Mouse (Mus musculus): Measurements from ENCODE around the gene Slc36a1. TPM values are rescaled to one million over a fixed set of nuclear protein-coding genes. Genes with fewer than 3 reads are reported as not detected.

Gene Slc36a1
- polyA plus RNA-seq, 1 experiment from 2014 or later = 3.7 TPM

DNA sequence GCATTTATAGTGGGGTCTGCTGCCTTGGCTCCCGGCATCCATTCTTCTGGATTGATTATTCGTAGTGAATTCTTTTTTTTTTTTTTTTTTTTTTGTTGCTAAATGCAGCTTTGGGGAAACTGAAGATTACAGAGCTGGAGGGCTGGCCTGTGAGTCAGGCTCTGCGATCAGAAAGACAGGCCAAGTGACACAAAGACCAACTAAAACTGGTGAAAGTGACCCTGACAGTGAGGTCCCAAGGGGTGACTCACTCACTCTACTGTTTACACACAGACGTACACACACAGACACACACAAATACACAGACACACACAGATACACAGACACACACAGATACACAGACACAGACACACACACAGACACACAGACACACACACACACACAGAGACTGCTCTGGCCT lies 33.6 kb upstream of the Slc36a1 start:
- Histone ChIP-seq H3K27ac (ENCODE audit: low read length) (no peak overlapping the region), H3K9ac (ENCODE audit: low read depth, low read length) (no peak overlapping the region), H3K27me3 (ENCODE audit: control insufficient read depth, insufficient read depth, low read depth, low read length) (no peaks in the 10 kb centered on the region), H3K9me3 (replicated peaks; ENCODE audit: control insufficient read depth, low read length, poor library complexity, severe bottlenecking) (no peaks in the 10 kb centered on the region), H3K36me3 (ENCODE audit: control insufficient read depth, insufficient read depth, low read length) (no peaks in the 10 kb centered on the region), H3K4me3 (ENCODE audit: low read depth, low read length) (no peak overlapping the region), H3K4me1 (ENCODE audit: control insufficient read depth, insufficient read depth, low read length) (no peaks in the 10 kb centered on the region), H3K4me2 (ENCODE audit: low read length) (no peak overlapping the region)
- no peak for ATAC-seq
- 75% methylated on average over 4 of the region's 4 CpGs for WGBS

DNA sequence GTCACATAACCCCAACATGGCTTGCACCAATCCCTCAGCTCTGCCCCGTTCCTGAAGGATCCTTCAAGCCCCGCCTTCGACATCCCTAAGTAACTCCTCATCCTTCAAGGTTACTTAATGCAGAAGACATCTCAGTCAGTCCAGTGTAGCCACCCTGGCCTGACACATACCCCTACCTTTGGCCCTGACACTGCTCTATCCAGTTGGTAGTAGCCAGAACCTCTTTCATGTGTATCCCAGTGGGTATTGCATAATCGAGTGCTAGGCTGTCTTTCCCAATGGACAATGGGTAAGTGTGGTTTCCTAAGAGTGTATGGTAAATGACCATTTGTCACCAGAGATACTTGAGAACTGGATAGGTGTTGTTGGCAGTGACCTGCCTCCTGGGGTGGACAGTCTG lies 25.3 kb upstream of the Slc36a1 start:
- no peak overlapping the region for H3K9ac ChIP-seq (ENCODE audit: low read depth, low read length)
- WGBS = 89% methylated on average over 4 of the region's 4 CpGs
- no peaks in the 10 kb centered on the region for H3K4me1 ChIP-seq (ENCODE audit: control insufficient read depth, insufficient read depth, low read length)
- no peak for ATAC-seq
- H3K36me3 ChIP-seq (ENCODE audit: control insufficient read depth, insufficient read depth, low read length) = no peaks in the 10 kb centered on the region
- no peak overlapping the region for H3K4me2 ChIP-seq (ENCODE audit: low read length)
- H3K27me3 ChIP-seq (ENCODE audit: control insufficient read depth, insufficient read depth, low read depth, low read length) = no peaks in the 10 kb centered on the region
- no peak overlapping the region for H3K27ac ChIP-seq (ENCODE audit: low read length)
- no peak overlapping the region for H3K4me3 ChIP-seq (ENCODE audit: low read depth, low read length)
- H3K9me3 ChIP-seq (replicated peaks; ENCODE audit: control insufficient read depth, low read length, poor library complexity, severe bottlenecking) = no peaks in the 10 kb centered on the region

DNA sequence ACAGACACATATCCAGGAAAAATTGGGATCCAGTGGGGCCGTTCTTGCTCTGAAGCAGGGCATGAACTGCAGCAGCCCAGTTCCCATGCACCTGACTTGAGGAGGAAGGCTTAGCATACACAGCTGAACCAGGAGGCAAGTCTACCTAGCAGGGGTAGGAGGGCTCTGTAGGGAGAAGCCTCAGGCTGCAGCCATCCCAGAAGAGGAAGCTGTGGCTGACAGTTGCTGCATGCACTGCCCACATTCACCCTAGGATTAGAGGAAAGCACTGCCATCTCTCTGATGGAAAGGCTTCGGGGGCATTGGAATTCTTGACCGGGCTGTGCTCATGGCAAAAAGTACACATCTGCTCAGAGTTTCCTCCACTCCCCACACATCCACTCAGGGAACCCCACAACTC lies 24.3 kb upstream of the Slc36a1 start:
- no peaks in the 10 kb centered on the region for H3K36me3 ChIP-seq (ENCODE audit: control insufficient read depth, insufficient read depth, low read length)
- no peak for ATAC-seq
- no peak overlapping the region for H3K27ac ChIP-seq (ENCODE audit: low read length)
- no peak overlapping the region for H3K9ac ChIP-seq (ENCODE audit: low read depth, low read length)
- H3K9me3 ChIP-seq (replicated peaks; ENCODE audit: control insufficient read depth, low read length, poor library complexity, severe bottlenecking) = no peaks in the 10 kb centered on the region
- H3K4me2 ChIP-seq (ENCODE audit: low read length) = no peak overlapping the region
- H3K27me3 ChIP-seq (ENCODE audit: control insufficient read depth, insufficient read depth, low read depth, low read length) = no peaks in the 10 kb centered on the region
- 89% methylated on average over 3 of the region's 3 CpGs for WGBS
- no peaks in the 10 kb centered on the region for H3K4me1 ChIP-seq (ENCODE audit: control insufficient read depth, insufficient read depth, low read length)
- H3K4me3 ChIP-seq (ENCODE audit: low read depth, low read length) = no peak overlapping the region

DNA sequence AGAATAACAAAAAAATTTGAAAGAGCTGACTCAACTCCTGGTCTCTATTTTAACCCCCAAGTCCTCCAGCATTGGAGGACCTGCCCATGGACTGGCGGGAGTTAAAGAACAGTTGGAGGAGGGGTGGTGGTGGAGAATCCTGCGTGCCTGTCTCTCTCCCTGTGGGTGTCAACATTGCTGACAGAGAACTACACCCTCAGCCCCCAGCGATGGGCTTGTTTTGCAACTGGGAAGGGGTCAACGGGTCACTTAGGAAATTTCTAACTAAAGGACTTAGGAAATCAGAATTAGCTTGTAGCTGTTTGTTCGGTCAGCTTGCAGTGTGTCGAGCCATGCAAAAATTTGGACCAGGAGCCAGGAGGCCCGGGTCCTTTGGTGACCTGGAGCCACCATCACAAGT lies 21.0 kb upstream of the Slc36a1 start:
- Histone ChIP-seq H3K9ac (ENCODE audit: low read depth, low read length) (no peak overlapping the region), H3K27ac (ENCODE audit: low read length) (no peak overlapping the region), H3K4me2 (ENCODE audit: low read length) (no peak overlapping the region), H3K27me3 (ENCODE audit: control insufficient read depth, insufficient read depth, low read depth, low read length) (no peaks in the 10 kb centered on the region), H3K36me3 (ENCODE audit: control insufficient read depth, insufficient read depth, low read length) (no peaks in the 10 kb centered on the region), H3K9me3 (replicated peaks; ENCODE audit: control insufficient read depth, low read length, poor library complexity, severe bottlenecking) (no peaks in the 10 kb centered on the region), H3K4me1 (ENCODE audit: control insufficient read depth, insufficient read depth, low read length) (no peaks in the 10 kb centered on the region), H3K4me3 (ENCODE audit: low read depth, low read length) (no peak overlapping the region)
- ATAC-seq = no peak
- 71% methylated on average over 7 of the region's 7 CpGs for WGBS

DNA sequence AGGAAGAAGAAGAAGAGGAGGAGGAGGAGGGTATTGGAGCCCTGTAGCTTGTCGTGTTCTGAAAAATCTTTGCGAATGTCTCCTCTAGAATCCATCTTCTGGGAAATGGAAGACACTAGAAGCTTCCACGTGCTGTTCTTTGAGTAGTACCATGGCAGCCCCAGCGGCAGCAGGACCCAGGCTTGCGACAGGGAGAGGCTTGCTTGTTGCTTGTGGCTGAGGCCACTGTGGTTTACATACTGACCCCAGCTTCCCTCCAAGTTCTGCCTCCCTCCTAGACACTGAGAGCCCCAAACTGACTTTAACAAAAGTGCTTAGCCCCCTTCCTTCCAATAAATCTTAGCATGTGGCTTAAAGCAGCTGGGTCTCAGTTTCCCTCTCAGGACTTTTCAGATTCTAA lies 19.9 kb upstream of the Slc36a1 start:
- Histone ChIP-seq H3K36me3 (ENCODE audit: control insufficient read depth, insufficient read depth, low read length) (no peaks in the 10 kb centered on the region), H3K4me1 (ENCODE audit: control insufficient read depth, insufficient read depth, low read length) (no peaks in the 10 kb centered on the region), H3K27me3 (ENCODE audit: control insufficient read depth, insufficient read depth, low read depth, low read length) (no peaks in the 10 kb centered on the region), H3K9ac (ENCODE audit: low read depth, low read length) (no peak overlapping the region), H3K4me2 (ENCODE audit: low read length) (no peak overlapping the region), H3K27ac (ENCODE audit: low read length) (no peak overlapping the region), H3K4me3 (ENCODE audit: low read depth, low read length) (no peak overlapping the region), H3K9me3 (replicated peaks; ENCODE audit: control insufficient read depth, low read length, poor library complexity, severe bottlenecking) (no peaks in the 10 kb centered on the region)
- no peak for ATAC-seq
- WGBS = 95% methylated on average over 5 of the region's 5 CpGs

DNA sequence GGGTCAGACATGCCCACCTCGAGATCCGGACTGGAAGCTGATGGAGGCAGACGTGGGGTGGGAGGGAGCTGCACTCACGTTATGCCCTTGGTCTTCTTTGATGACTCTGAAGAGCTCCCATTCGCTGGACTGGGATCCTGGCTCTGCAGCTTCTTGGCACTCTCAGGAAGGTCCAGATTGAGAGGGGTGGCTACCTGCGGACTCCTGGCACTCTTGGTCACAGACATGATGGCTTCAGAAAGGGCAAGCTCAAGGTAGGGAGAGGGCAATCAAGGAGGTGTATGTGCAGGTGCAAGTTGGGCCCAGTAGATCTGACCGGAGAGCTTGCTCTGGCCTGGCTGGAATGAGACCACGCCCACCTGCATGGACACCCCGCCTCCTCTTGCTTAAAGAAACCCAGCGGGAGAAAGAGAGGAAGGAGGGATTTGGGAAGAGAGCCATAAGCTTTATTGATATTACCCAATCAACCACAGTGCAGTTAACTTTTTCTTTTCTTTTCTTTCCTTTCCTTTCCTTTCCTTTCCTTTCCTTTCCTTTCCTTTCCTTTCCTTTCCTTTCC lies 19.3 kb upstream of the Slc36a1 start, which contains the start of gene Slc36a2:
TSS of gene Slc36a2 (minus strand) at position 345 of the 559 bp plus-strand sequence.
- Histone ChIP-seq H3K4me2 (ENCODE audit: low read length) (no peak within 1 kb of the TSS), H3K9me3 (replicated peaks; ENCODE audit: control insufficient read depth, low read length, poor library complexity, severe bottlenecking) (no peaks in the 10 kb centered on the region), H3K27me3 (ENCODE audit: control insufficient read depth, insufficient read depth, low read depth, low read length) (no peaks in the 10 kb centered on the region), H3K9ac (ENCODE audit: low read depth, low read length) (no peak within 1 kb of the TSS), H3K36me3 (ENCODE audit: control insufficient read depth, insufficient read depth, low read length) (no peaks in the 10 kb centered on the region), H3K4me1 (ENCODE audit: control insufficient read depth, insufficient read depth, low read length) (no peaks in the 10 kb centered on the region), H3K27ac (ENCODE audit: low read length) (no peak within 1 kb of the TSS), H3K4me3 (ENCODE audit: low read depth, low read length) (no peak within 1 kb of the TSS)
- 24% methylated on average over 10 of the region's 10 CpGs for WGBS
- ATAC-seq = no peak

DNA sequence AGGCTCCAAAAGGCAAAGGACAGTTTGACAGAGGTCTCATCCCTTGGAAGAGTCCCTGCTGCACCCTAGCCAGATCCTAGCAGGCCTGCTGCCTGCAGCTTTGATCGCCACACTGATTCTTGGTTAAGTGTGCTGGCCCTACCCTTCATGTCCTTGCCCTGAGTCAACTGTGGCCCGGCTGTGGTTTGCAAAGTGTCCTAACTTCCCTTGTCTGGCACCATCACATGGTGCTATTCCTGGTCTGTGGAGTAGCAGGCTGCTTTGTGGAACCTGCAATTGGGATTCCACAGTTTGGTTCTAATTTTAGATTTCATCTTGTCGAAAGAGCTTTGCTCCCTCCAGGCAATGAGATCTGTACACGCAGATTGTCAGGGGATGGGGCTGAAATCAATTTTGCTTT lies 16.9 kb upstream of the Slc36a1 start:
- Histone ChIP-seq H3K27ac (ENCODE audit: low read length) (no peak overlapping the region), H3K36me3 (ENCODE audit: control insufficient read depth, insufficient read depth, low read length) (no peaks in the 10 kb centered on the region), H3K9ac (ENCODE audit: low read depth, low read length) (no peak overlapping the region), H3K4me3 (ENCODE audit: low read depth, low read length) (no peak overlapping the region), H3K9me3 (replicated peaks; ENCODE audit: control insufficient read depth, low read length, poor library complexity, severe bottlenecking) (no peaks in the 10 kb centered on the region), H3K4me2 (ENCODE audit: low read length) (no peak overlapping the region), H3K27me3 (ENCODE audit: control insufficient read depth, insufficient read depth, low read depth, low read length) (no peaks in the 10 kb centered on the region), H3K4me1 (ENCODE audit: control insufficient read depth, insufficient read depth, low read length) (no peaks in the 10 kb centered on the region)
- 85% methylated on average over 4 of the region's 4 CpGs for WGBS
- ATAC-seq = no peak

DNA sequence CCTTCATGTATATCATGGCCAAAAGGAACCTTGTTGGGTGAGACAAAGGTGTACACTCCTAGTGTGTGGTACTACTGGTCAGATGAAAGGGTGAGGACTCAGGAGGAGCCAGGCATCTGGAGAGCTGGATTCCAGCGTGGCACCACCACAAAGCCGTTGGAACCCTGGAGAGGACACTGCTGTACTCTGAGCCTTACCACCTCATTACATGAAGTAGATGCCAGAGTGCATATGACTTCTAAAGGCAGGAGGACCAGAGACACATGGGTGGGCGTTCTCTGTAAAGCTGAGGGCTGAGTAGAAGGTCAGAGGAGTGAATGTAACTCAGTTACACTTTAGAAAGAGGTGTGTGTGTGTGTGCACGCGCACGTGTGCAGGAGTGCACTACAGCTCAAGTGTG lies 16.4 kb upstream of the Slc36a1 start:
- 80% methylated on average over 6 of the region's 6 CpGs for WGBS
- Histone ChIP-seq H3K4me3 (ENCODE audit: low read depth, low read length) (no peak overlapping the region), H3K36me3 (ENCODE audit: control insufficient read depth, insufficient read depth, low read length) (no peaks in the 10 kb centered on the region), H3K9ac (ENCODE audit: low read depth, low read length) (no peak overlapping the region), H3K9me3 (replicated peaks; ENCODE audit: control insufficient read depth, low read length, poor library complexity, severe bottlenecking) (no peaks in the 10 kb centered on the region), H3K4me2 (ENCODE audit: low read length) (no peak overlapping the region), H3K27ac (ENCODE audit: low read length) (no peak overlapping the region), H3K4me1 (ENCODE audit: control insufficient read depth, insufficient read depth, low read length) (no peaks in the 10 kb centered on the region), H3K27me3 (ENCODE audit: control insufficient read depth, insufficient read depth, low read depth, low read length) (no peaks in the 10 kb centered on the region)
- ATAC-seq = no peak

DNA sequence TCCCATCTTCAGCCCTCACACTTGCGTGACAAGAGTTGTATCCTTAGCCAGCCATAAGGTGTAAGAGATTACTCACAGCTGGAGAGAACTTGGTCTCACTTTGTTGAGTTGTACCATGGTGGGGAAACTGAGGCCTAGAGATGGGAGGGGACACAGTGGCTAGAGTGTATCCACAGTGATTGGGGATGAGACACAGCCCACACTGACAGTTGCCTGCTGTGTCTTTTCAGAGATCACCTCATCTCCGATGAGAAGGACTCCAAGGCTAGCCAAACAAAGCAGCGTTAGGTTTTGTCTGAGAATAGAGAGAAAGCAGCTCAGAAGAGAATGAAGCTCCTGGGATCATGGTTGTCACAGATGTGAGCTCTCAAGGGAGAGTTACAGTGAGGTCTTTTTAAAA lies 13.9 kb upstream of the Slc36a1 start:
- no peak overlapping the region for H3K9ac ChIP-seq (ENCODE audit: low read depth, low read length)
- H3K4me1 ChIP-seq (ENCODE audit: control insufficient read depth, insufficient read depth, low read length) = no peaks in the 10 kb centered on the region
- H3K9me3 ChIP-seq (replicated peaks; ENCODE audit: control insufficient read depth, low read length, poor library complexity, severe bottlenecking) = no peaks in the 10 kb centered on the region
- H3K36me3 ChIP-seq (ENCODE audit: control insufficient read depth, insufficient read depth, low read length) = no peaks in the 10 kb centered on the region
- no peaks in the 10 kb centered on the region for H3K27me3 ChIP-seq (ENCODE audit: control insufficient read depth, insufficient read depth, low read depth, low read length)
- no peak overlapping the region for H3K4me3 ChIP-seq (ENCODE audit: low read depth, low read length)
- no peak for ATAC-seq
- no peak overlapping the region for H3K4me2 ChIP-seq (ENCODE audit: low read length)
- 72% methylated on average over 3 of the region's 3 CpGs for WGBS
- no peak overlapping the region for H3K27ac ChIP-seq (ENCODE audit: low read length)

All from midbrain, embryonic 16.5 days (tissue).